Mouse (Mus musculus): Measurements from ENCODE around the gene Zbtb3.

The Zbtb3 gene

DNA sequence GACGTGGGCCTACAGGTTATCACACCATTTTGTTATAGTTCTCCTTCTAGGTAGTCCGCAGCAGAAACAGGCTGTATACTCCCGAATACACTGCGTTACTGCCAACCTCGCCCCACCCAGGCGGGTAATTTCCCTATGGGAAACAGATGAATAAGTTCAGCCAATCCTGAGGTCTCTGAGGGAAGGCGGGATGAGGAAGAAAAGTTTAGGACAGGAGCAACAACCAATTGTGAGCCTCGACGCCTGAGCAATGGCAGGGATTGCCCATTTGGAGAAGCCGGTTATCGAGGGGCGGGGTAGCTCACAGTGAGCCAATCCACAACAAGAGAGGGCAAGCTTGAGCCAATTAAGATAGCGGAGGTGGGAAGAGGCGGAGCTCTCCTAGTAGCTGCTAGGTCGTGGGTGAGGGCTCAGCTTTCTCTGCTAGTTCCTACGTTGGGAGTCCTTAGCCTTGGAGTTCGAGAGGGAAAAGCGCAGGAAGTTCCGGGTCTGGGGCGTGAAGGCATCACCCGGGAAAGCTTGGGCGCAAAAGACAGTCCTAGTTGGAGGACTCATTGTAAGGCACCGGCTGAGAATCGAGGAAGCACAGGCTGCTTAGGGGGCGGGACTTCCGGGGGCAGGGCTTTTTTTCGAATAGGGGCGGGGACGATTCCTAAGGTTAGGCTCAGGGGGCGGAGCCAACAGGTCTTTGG, at the start of gene Zbtb3:
Gene Zbtb3 (plus strand): TSS at position 426 of the 692 bp plus-strand sequence.
- DNase-seq (ENCODE audit: low read depth): peak; percentile 93

GRCm38 (mm10) chr19:8755652-8756051, 46.7 kb upstream of the Zbtb3 start:
- DNase-seq (ENCODE audit: low read depth): no peak

GRCm38 (mm10) chr19:8756635-8757387, 45.5 kb upstream of the Zbtb3 start, which contains the start of gene Nxf1:
Gene Nxf1 (plus strand): TSS chr19:8757073.
- peak; percentile 88 for DNase-seq (ENCODE audit: low read depth)

DNA sequence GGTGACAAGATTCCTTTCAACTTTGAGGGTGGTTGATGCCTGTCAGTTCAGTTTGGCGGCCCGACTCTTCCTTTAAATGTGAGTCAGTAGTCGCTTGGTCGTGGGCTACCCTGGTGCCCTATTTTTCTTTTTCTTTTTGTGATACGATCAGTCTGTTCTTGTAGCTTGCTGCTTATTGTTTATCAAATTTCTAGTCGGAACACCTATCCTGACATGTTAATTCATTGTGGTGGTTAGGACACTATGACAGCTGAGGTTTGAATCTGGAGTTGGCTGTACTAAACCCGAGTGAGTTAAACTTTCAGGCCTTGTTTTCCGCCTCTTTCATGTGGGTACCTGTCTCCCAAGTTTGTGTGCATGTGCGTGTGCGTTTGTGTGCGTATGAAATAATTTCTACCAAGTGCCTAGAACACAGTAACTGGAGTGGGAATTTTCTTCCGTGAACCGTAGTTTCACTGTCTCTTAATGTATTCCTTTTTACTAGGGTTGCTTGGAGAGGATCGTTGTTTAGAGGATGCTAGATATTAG, 44.8 kb upstream of the Zbtb3 start:
- no peak for DNase-seq (ENCODE audit: low read depth)

- no peak for DNase-seq (ENCODE audit: low read depth)
Observed at GRCm38 (mm10) chr19:8758899-8759298, 43.5 kb upstream of the Zbtb3 start.

DNA sequence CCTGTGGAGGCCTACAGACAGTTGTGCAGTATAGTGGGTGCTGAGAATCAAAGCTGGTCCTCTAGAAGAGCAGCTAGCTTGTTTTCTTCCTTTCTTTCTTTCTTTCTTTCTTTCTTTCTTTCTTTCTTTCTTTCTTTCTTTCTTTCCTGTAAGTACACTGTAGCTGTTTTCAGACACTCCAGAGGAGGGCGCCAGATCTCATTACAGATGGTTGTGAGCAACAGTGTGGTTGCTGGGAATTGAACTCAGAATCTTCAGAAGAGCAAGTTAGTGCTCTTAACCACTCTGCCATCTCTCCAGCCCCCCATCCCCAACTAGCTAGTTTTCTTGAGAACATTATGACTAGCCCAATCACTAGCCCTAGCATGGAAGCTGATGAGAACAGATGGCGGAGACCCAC, 41.6 kb upstream of the Zbtb3 start:
- DNase-seq (ENCODE audit: low read depth): no peak

GRCm38 (mm10) chr19:8763276-8763675, 39.1 kb upstream of the Zbtb3 start:
- no peak for DNase-seq (ENCODE audit: low read depth)

GRCm38 (mm10) chr19:8765562-8765961, 36.8 kb upstream of the Zbtb3 start:
- DNase-seq (ENCODE audit: low read depth): no peak

GRCm38 (mm10) chr19:8770567-8771270, 31.6 kb upstream of the Zbtb3 start, which contains the start of gene Tmem223:
Gene Tmem223 (plus strand): TSS chr19:8770996.
- DNase-seq (ENCODE audit: low read depth): peak; percentile 63

GRCm38 (mm10) chr19:8772996-8773395, 29.4 kb upstream of the Zbtb3 start:
- no peak for DNase-seq (ENCODE audit: low read depth)

- DNase-seq (ENCODE audit: low read depth): no peak
Observed at GRCm38 (mm10) chr19:8773409-8773808, 28.9 kb upstream of the Zbtb3 start.

DNA sequence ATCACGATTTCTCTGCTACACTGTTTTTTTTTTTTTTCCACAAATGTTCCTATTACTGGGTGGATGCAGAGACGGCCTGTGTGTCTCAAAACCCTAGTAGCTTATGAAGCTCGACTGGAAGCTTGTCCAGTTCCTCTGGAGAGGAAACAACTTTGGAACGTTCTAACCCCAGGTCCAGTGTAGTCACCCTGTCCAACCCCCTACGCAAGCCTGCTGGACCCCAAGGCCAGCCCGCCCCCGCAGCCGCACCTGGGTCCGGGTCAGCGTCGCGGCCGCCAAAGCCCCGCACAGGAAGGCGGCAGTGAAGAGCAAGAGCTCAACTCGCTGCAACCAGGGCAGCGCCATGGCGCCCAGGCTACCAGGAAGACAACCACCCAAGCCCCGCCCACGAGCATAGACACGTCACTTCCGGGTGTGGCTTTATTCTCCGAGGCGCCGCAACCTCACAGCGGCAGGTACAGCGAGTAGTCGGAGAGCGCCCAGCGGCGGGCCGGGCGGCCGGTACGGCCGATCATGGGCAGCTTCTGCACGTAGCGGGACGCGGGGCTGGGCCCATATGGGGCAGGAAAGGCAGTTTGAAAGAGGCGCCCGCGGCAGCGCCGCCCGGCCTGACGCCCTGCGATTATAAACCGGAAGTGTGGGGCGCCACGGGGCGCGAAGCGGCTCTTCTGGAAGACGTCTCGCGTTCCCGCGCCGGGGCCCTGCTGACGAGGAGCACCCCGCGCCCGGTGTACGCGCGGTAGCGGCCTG, 28.1 kb upstream of the Zbtb3 start, which contains the start of gene Tmem179b:
Gene Tmem179b (minus strand): TSS at position 382 of the 750 bp plus-strand sequence.
- peak; percentile 97 for DNase-seq (ENCODE audit: low read depth)

DNA sequence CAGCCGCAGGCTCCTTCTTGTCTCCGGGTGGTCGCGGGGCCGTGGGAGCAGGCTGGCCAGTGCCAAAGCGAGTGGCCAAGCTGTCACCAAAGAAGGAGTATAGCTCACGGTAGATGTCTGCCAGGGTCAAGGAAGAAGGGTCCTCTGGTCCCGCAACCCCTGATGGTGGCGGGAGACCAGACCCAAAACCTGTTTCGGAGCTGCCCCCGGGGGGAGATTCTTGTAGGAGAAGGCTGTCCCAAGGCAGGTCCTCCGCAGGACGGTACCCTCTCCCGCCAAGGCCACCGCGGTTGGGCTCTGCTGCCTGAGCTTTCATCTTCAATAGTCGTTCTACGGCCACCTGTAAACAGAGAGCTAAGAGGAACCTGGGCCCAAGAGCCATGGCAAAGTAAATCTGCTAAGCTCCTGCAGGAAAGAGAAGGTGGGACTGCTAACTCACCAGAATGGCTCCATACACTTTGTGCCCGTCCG, 27.4 kb upstream of the Zbtb3 start:
- DNase-seq (ENCODE audit: low read depth): no peak

GRCm38 (mm10) chr19:8786008-8786781, 16.2 kb upstream of the Zbtb3 start, which contains the start of gene Taf6l:
Gene Taf6l (minus strand): TSS chr19:8786417.
- DNase-seq (ENCODE audit: low read depth): peak; percentile 91

DNA sequence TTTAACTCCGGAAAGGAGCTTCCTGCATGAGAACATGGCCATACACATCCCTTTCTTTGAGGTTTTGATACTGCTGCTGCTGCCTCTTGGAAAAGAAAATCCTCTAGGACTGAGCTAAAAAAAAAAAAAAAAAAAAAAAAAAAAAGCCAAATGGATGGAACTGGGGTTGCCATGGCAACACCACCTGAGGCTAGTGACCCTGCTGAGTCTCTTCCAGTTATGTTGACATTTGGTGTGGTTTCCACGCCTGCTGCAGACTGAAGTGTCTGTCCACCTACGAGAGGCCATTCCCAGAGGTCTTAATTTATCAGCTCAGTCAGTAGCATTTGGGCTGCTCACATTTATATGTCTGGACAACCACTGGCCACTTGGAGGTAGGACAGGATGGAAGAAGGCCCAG, 13.8 kb upstream of the Zbtb3 start:
- no peak for DNase-seq (ENCODE audit: low read depth)

DNA sequence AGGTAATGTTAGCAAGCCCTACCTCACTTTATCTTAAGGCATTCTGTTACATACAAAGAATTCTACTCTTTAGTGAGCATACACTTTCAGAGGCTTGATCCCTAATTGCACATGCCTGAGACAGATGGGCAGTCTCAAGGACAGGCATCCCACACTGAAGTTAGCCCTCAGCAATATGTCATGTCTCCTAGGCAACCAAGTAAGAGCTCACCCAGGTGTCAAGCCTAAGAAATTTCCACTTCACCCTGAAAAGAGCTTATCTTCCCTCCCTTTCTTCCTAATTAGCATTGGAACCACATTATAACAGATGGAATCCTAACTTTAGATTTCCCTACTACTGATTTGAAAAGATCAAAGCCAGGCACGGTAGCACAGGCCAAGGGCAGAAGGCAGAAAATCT, 13.2 kb upstream of the Zbtb3 start:
- DNase-seq (ENCODE audit: low read depth): no peak

DNA sequence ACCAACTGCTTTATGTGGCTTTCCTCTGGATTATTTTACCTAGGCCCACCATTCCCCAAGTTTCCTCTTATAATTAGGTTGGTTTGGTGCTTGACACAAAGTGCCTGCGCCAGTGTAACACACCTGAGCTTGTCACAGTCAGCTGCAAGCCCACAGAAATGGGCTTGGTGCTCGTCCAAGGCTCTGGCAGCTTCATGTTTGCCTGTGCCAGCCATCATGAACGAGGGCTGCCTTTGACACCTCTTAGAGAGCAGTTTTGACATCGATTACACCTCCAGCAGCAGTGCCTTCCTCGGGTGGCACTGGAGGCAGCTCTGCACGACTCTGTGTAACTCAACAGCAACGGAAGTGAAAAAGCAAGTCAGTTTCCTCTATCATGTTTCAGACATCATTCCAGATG, 12.2 kb upstream of the Zbtb3 start:
- no peak for DNase-seq (ENCODE audit: low read depth)

GRCm38 (mm10) chr19:8798264-8798946, 4.0 kb upstream of the Zbtb3 start, which contains the start of gene Polr2g:
Gene Polr2g (minus strand): TSS chr19:8798577.
- DNase-seq (ENCODE audit: low read depth): peak; percentile 89

GRCm38 (mm10) chr19:8798947-8799315, 3.4 kb upstream of the Zbtb3 start:
- DNase-seq (ENCODE audit: low read depth): no peak

DNA sequence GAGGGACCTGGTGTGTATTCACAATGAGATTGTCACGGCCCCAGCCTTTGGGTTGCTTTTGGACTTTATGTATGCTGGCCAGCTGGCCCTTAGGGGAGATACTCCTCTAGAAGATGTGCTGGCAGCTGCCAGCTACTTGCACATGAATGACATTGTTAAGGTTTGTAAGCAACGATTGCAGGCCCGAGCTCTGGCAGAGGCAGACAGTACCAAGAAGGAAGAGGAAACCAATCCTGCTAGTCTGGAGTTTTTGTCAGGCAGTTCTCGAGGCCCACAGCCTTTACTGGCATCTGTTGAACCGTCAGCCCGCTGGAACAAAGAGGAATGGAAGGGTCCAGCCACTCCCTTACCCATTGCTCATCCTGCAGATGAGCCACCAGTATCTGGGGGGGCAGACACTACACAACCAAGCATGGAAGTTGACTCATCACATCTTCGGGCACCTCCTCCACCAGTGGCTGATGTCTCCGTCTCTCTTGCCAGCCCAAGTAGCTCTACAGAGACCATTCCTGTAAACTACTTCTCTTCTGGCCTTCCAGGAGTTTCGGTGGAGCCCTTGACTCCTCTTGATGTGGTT, 937 bp downstream of the Zbtb3 start:
- no peak for DNase-seq (ENCODE audit: low read depth)
